36 mouse cellular contexts compared by ENCODE assay signal in the genomic region with DNA sequence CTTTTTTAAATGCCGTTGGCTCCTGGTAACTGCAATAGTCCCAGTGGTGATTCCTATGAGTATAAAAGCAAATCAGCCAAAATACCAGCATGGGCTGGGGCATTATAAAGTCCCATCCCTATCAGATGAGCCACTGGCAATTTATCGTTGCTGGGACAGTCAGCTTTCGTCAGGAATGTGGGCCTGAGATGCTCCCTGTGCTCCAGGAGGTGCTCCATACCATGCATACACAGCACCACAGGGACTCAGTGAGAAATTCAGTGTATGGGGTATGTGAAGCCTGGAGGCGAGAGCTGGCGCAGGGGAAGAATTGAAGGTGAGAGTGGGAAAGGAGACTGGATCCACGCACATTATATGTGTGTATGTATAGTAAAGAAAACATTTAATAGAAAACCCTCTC. TPM values are rescaled to one million over a fixed set of nuclear protein-coding genes. Genes with fewer than 3 reads are reported as not detected.
"Had no signal": no experiment of that assay in that cellular context is flagged by ENCODE, and none has a peak within 500 bp of the region (broad histone marks: within the 10 kb centered on the region; RNA-seq: fewer than 3 reads in every experiment).

No protein-coding gene starts in this region.

- H3K36me3 ChIP-seq: limb, embryonic 10.5 days; limb, embryonic 12.5 days; limb, embryonic 13.5 days; limb, embryonic 15.5 days; liver, embryonic 12.5 days; liver, embryonic 13.5 days; liver, embryonic 15.5 days; lung, embryonic 15.5 days; midbrain, embryonic 10.5 days; midbrain, embryonic 12.5 days; midbrain, embryonic 13.5 days; midbrain, embryonic 15.5 days; neural tube, embryonic 12.5 days had no signal

- H3K4me1 ChIP-seq: limb, embryonic 10.5 days; limb, embryonic 12.5 days; limb, embryonic 13.5 days; limb, embryonic 15.5 days; liver, embryonic 12.5 days; liver, embryonic 13.5 days; liver, embryonic 15.5 days; lung, embryonic 15.5 days; midbrain, embryonic 10.5 days; midbrain, embryonic 12.5 days; midbrain, embryonic 13.5 days; midbrain, embryonic 15.5 days; neural tube, embryonic 12.5 days had no signal

- H3K9me3 ChIP-seq: limb, embryonic 10.5 days; limb, embryonic 12.5 days; limb, embryonic 13.5 days; limb, embryonic 15.5 days; liver, embryonic 12.5 days; liver, embryonic 13.5 days; liver, embryonic 15.5 days; lung, embryonic 15.5 days; megakaryocyte, embryonic 14.5 days; midbrain, embryonic 10.5 days; midbrain, embryonic 12.5 days; midbrain, embryonic 13.5 days; midbrain, embryonic 15.5 days; neural tube, embryonic 12.5 days had no signal

- H3K27me3 ChIP-seq: limb, embryonic 12.5 days; limb, embryonic 13.5 days; limb, embryonic 15.5 days; liver, embryonic 13.5 days; lung, embryonic 15.5 days; midbrain, embryonic 12.5 days; midbrain, embryonic 13.5 days; midbrain, embryonic 15.5 days; neural tube, embryonic 12.5 days had no signal

- DNase-seq: left cerebral cortex, postnatal 4 days; liver, embryonic 13.5 days; liver, postnatal 0 days; lung, adult 18-20 months; lung, adult 2 months; lung, embryonic 14.5 days; lung, postnatal 10 days; lung, postnatal 14 days; lung, postnatal 36 days; lung, postnatal 4 days; midbrain, embryonic 14.5 days had no signal

- H3K4me3 ChIP-seq: left cerebral cortex, adult 2 months; limb, embryonic 10.5 days; limb, embryonic 12.5 days; limb, embryonic 13.5 days; limb, embryonic 15.5 days; liver, embryonic 12.5 days; liver, embryonic 13.5 days; liver, embryonic 15.5 days; lung, embryonic 15.5 days; midbrain, embryonic 10.5 days; midbrain, embryonic 12.5 days; midbrain, embryonic 13.5 days; midbrain, embryonic 15.5 days; myocyte; neural tube, embryonic 12.5 days had no signal

- H3K9ac ChIP-seq: limb, embryonic 12.5 days; limb, embryonic 13.5 days; limb, embryonic 15.5 days; liver, embryonic 12.5 days; liver, embryonic 13.5 days; liver, embryonic 14.5 days; liver, embryonic 15.5 days; liver, postnatal 0 days; lung, embryonic 14.5 days; lung, embryonic 15.5 days; midbrain, embryonic 12.5 days; midbrain, embryonic 13.5 days; midbrain, embryonic 15.5 days; neural tube, embryonic 12.5 days had no signal

- ATAC-seq: liver, embryonic 12.5 days; liver, postnatal 0 days; lung, postnatal 0 days; midbrain, embryonic 13.5 days; midbrain, embryonic 15.5 days; midbrain, embryonic 16.5 days had no signal

- H3K4me2 ChIP-seq: limb, embryonic 12.5 days; limb, embryonic 13.5 days; limb, embryonic 15.5 days; liver, embryonic 12.5 days; liver, embryonic 13.5 days; liver, embryonic 15.5 days; lung, embryonic 14.5 days; lung, embryonic 15.5 days; midbrain, embryonic 11.5 days; midbrain, embryonic 12.5 days; midbrain, embryonic 13.5 days; midbrain, embryonic 15.5 days; neural tube, embryonic 12.5 days had no signal

- H3K27ac ChIP-seq: left cerebral cortex, adult 2 months; limb, embryonic 10.5 days; limb, embryonic 12.5 days; limb, embryonic 13.5 days; limb, embryonic 15.5 days; liver, embryonic 12.5 days; liver, embryonic 13.5 days; liver, embryonic 14.5 days; liver, embryonic 15.5 days; lung, embryonic 15.5 days; macrophage; midbrain, embryonic 10.5 days; midbrain, embryonic 12.5 days; midbrain, embryonic 13.5 days; midbrain, embryonic 15.5 days; neural tube, embryonic 12.5 days had no signal

RNA-seq across cellular contexts. Expression of a gene that starts 51.4 kb away (rescaled TPM):
- total RNA-seq: liver, adult 2 months; midbrain, postnatal 0 days had no signal
- polyA plus RNA-seq: lung, adult 2 months had no signal

RNA-seq across cellular contexts. Expression of a gene that starts 52.6 kb away (rescaled TPM):
- total RNA-seq: left cerebral cortex, adult 2 months; left cerebral cortex, postnatal 10 days; left cerebral cortex, postnatal 25 days; left cerebral cortex, postnatal 4 days; megakaryocyte progenitor cell, adult 5-6 weeks had no signal
- polyA plus RNA-seq: myocyte had no signal
